Mouse (Mus musculus): ENCODE results near the gene Wipf3. TPM values are rescaled to one million over a fixed set of nuclear protein-coding genes. Genes with fewer than 3 reads are reported as not detected.

Wipf3 gene
- total RNA-seq, 1 experiment = 1.4 TPM

- DNase-seq (ENCODE audit: low read depth, low spot score) = no peak
- Histone ChIP-seq H3K9ac (ENCODE audit: insufficient read depth, low read depth, low read length, poor library complexity, severe bottlenecking) (no peak overlapping the region), H3K36me3 (ENCODE audit: control insufficient read depth, insufficient read depth, low read length, poor library complexity, severe bottlenecking) (no peaks in the 10 kb centered on the region), H3K27ac (ENCODE audit: insufficient read depth, low read depth, low read length, poor library complexity, severe bottlenecking) (no peak overlapping the region), H3K4me3 (ENCODE audit: insufficient read depth in 1 of 2, low read depth in 1 of 2, low read length in 2 of 2, poor library complexity in 1 of 2, severe bottlenecking in 1 of 2) (no peak overlapping the region), H3K4me1 (ENCODE audit: control insufficient read depth in 2 of 2, insufficient read depth in 2 of 2, low read length in 2 of 2, poor library complexity in 1 of 2) (peaks cover 0 to 5% of the 10 kb centered on the region in 2 experiments; a peak in 1 of 4 replicates), H3K9me3 (ENCODE audit: control insufficient read depth, insufficient read depth, low read depth, low read length) (no peaks in the 10 kb centered on the region)
- in situ Hi-C loops (cut with MboI; ENCODE audit: low sequenced_read_pairs in 2 of 2, unreplicated experiment in 2 of 2) = no loop called here
- no peak for TF ChIP-seq CHD2 (IDR thresholded peaks at IDR 0.05; ENCODE audit: low read depth, low read length)
- TF ChIP-seq ZC3H11A (IDR thresholded peaks at IDR 0.05; ENCODE audit: borderline replicate concordance, low read depth, low read length) = no peak
- TF ChIP-seq HCFC1 (IDR thresholded peaks at IDR 0.05; ENCODE audit: borderline replicate concordance, insufficient read depth, low read length) = no peak
- TF ChIP-seq MAFK (IDR thresholded peaks at IDR 0.05; ENCODE audit: insufficient read depth, low read depth, low read length) = no peak
- no peak for TF ChIP-seq ZNF384 (IDR thresholded peaks at IDR 0.05; ENCODE audit: low read depth, low read length)
These were observed 2.4 kb downstream of the Wipf3 start for GRCm38 (mm10) chr6:54431761-54432160.

GRCm38 (mm10) chr6:54432191-54432590 lies 2.8 kb downstream of the Wipf3 start:
- no peak for DNase-seq (ENCODE audit: low read depth, low spot score)
- in situ Hi-C loops (cut with MboI; ENCODE audit: low sequenced_read_pairs in 2 of 2, unreplicated experiment in 2 of 2) = no loop called here
- H3K4me3 ChIP-seq (ENCODE audit: insufficient read depth in 1 of 2, low read depth in 1 of 2, low read length in 2 of 2, poor library complexity in 1 of 2, severe bottlenecking in 1 of 2) = no peak overlapping the region
- no peak overlapping the region for H3K9ac ChIP-seq (ENCODE audit: insufficient read depth, low read depth, low read length, poor library complexity, severe bottlenecking)
- H3K36me3 ChIP-seq (ENCODE audit: control insufficient read depth, insufficient read depth, low read length, poor library complexity, severe bottlenecking) = no peaks in the 10 kb centered on the region
- no peak overlapping the region for H3K27ac ChIP-seq (ENCODE audit: insufficient read depth, low read depth, low read length, poor library complexity, severe bottlenecking)
- H3K9me3 ChIP-seq (ENCODE audit: control insufficient read depth, insufficient read depth, low read depth, low read length) = no peaks in the 10 kb centered on the region
- TF ChIP-seq ZC3H11A (IDR thresholded peaks at IDR 0.05; ENCODE audit: borderline replicate concordance, low read depth, low read length) (no peak), ZNF384 (IDR thresholded peaks at IDR 0.05; ENCODE audit: low read depth, low read length) (no peak), MAFK (IDR thresholded peaks at IDR 0.05; ENCODE audit: insufficient read depth, low read depth, low read length) (no peak)
- H3K4me1 ChIP-seq (ENCODE audit: control insufficient read depth in 2 of 2, insufficient read depth in 2 of 2, low read length in 2 of 2, poor library complexity in 1 of 2) = peaks cover 0 to 5% of the 10 kb centered on the region in 2 experiments; a peak in 1 of 4 replicates

DNA sequence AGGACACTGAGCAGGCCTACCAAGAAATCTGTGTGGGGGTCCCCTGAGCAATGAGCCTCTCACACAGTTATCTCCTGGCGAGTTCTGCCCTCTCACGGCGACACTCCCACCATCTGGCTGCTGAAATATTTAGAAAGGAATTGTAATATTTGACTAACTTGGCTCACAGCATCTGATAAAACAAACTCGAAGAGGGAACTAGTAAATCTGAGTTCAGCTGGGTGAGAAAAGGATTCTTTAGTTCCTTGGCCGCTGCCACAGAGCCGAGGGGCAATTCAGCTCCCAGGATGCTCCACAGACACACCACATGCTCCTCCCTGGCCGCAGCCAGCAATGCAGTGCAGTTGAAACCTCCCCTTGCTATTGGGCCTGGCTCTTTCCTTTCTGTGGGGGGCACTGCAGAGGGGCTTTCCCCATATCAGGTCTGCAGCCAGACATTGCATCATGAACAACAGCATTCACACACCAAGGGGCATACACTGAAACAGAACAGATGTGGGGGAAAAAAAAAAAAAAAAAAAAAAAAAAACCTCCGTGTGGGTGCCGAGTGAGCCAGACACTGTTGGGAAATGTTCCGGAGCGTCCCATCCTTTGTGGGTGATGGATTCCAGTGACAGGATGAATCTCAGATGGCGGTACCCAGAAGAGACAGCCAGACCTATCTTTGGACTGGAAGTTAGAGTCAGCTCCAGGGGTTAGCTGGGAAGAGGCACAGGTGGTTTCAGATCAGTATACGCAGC lies 3.6 kb downstream of the Wipf3 start:
- TF ChIP-seq ZNF384 (IDR thresholded peaks at IDR 0.05; ENCODE audit: low read depth, low read length) = no peak
- no peak for TF ChIP-seq ZC3H11A (IDR thresholded peaks at IDR 0.05; ENCODE audit: borderline replicate concordance, low read depth, low read length)
- TF ChIP-seq MAFK (IDR thresholded peaks at IDR 0.05; ENCODE audit: insufficient read depth, low read depth, low read length) = no peak
- TF ChIP-seq CHD2 (IDR thresholded peaks at IDR 0.05; ENCODE audit: low read depth, low read length) = no peak
- TF ChIP-seq HCFC1 (IDR thresholded peaks at IDR 0.05; ENCODE audit: borderline replicate concordance, insufficient read depth, low read length) = no peak
- in situ Hi-C loops (cut with MboI; ENCODE audit: low sequenced_read_pairs in 2 of 2, unreplicated experiment in 2 of 2) = no loop called here
- Histone ChIP-seq H3K4me1 (ENCODE audit: control insufficient read depth in 2 of 2, insufficient read depth in 2 of 2, low read length in 2 of 2, poor library complexity in 1 of 2) (peaks cover 0 to 5% of the 10 kb centered on the region in 2 experiments; a peak in 1 of 4 replicates), H3K36me3 (ENCODE audit: control insufficient read depth, insufficient read depth, low read length, poor library complexity, severe bottlenecking) (no peaks in the 10 kb centered on the region), H3K9ac (ENCODE audit: insufficient read depth, low read depth, low read length, poor library complexity, severe bottlenecking) (no peak overlapping the region), H3K4me3 (ENCODE audit: insufficient read depth in 1 of 2, low read depth in 1 of 2, low read length in 2 of 2, poor library complexity in 1 of 2, severe bottlenecking in 1 of 2) (no peak overlapping the region), H3K9me3 (ENCODE audit: control insufficient read depth, insufficient read depth, low read depth, low read length) (no peaks in the 10 kb centered on the region), H3K27ac (ENCODE audit: insufficient read depth, low read depth, low read length, poor library complexity, severe bottlenecking) (no peak overlapping the region)
- no peak for DNase-seq (ENCODE audit: low read depth, low spot score)

DNA sequence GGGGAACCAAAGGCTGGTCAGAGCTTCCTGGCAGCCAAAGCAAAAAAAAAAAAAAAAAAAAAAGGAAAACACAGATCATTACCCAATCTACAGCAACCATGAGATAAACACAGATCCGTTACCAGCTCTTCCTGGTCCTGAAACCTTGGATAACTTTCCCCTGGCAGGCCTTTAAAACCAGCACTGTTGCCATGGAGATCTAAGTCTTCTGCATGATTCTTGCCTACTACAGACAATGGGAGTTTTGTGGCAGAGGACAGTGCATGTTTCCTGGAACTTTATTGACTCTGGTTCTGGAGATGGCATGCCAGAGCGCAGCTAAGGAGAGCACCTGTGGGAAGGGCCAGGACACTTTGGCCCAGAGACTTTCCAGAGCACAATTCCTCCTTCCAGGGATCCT lies 4.8 kb downstream of the Wipf3 start:
- H3K9me3 ChIP-seq (ENCODE audit: control insufficient read depth, insufficient read depth, low read depth, low read length) = no peaks in the 10 kb centered on the region
- H3K36me3 ChIP-seq (ENCODE audit: control insufficient read depth, insufficient read depth, low read length, poor library complexity, severe bottlenecking) = no peaks in the 10 kb centered on the region
- in situ Hi-C loops (cut with MboI; ENCODE audit: low sequenced_read_pairs in 2 of 2, unreplicated experiment in 2 of 2) = no loop called here
- DNase-seq (ENCODE audit: low read depth, low spot score) = no peak
- no peak overlapping the region for H3K9ac ChIP-seq (ENCODE audit: insufficient read depth, low read depth, low read length, poor library complexity, severe bottlenecking)
- no peak for TF ChIP-seq ZNF384 (IDR thresholded peaks at IDR 0.05; ENCODE audit: low read depth, low read length)
- no peak for TF ChIP-seq MAFK (IDR thresholded peaks at IDR 0.05; ENCODE audit: insufficient read depth, low read depth, low read length)
- TF ChIP-seq CHD2 (IDR thresholded peaks at IDR 0.05; ENCODE audit: low read depth, low read length) = no peak
- TF ChIP-seq HCFC1 (IDR thresholded peaks at IDR 0.05; ENCODE audit: borderline replicate concordance, insufficient read depth, low read length) = no peak
- TF ChIP-seq ZC3H11A (IDR thresholded peaks at IDR 0.05; ENCODE audit: borderline replicate concordance, low read depth, low read length) = no peak
- H3K4me3 ChIP-seq (ENCODE audit: insufficient read depth in 1 of 2, low read depth in 1 of 2, low read length in 2 of 2, poor library complexity in 1 of 2, severe bottlenecking in 1 of 2) = no peak overlapping the region
- H3K4me1 ChIP-seq (ENCODE audit: control insufficient read depth in 2 of 2, insufficient read depth in 2 of 2, low read length in 2 of 2, poor library complexity in 1 of 2) = peaks cover 0 to 5% of the 10 kb centered on the region in 2 experiments; a peak in 1 of 4 replicates
- H3K27ac ChIP-seq (ENCODE audit: insufficient read depth, low read depth, low read length, poor library complexity, severe bottlenecking) = no peak overlapping the region

All from ES-E14 (cell line).